Mouse (Mus musculus) brain, embryonic 14.5 days (tissue): ENCODE measurements at regions not wholly inside any gene's neighbourhood (a gene's known extent, or its start where the extent isn't known, plus 50 kb on each side); places are given as distances from the start of the nearest gene placed in this dataset.

Experiments
- DNase-seq: peaks from one replicate; pipeline ENCODE4 v3.0.0-alpha.2; 2011; ENCODE audit warnings: low read depth
- CTCF ChIP-seq: fragments of 200-500 bp; IDR thresholded peaks from 2 replicates; pipeline ENCODE4 v1.5.1; 2012; ENCODE audit warnings: inconsistent platforms, mild to moderate bottlenecking, moderate library complexity, borderline replicate concordance; ENCODE audit not compliant: insufficient read depth, insufficient read length; ENCODE audit errors: extremely low read depth
- POLR2A ChIP-seq: fragments of 200-500 bp; IDR thresholded peaks from 2 replicates; pipeline ENCODE4 v1.6.1; 2012; ENCODE audit warnings: mild to moderate bottlenecking, inconsistent platforms, borderline replicate concordance; ENCODE audit not compliant: poor library complexity, insufficient read depth, insufficient read length, severe bottlenecking; ENCODE audit errors: extremely low read depth

GRCm38 (mm10) chr1:183670542-183670941 is 252.5 kb downstream of the Hhipl2 start:
- no peak for DNase-seq
- no peak for TF ChIP-seq POLR2A
- no peak for TF ChIP-seq CTCF

GRCm38 (mm10) chr1:183671541-183671940 is 253.5 kb downstream of the Hhipl2 start:
- TF ChIP-seq POLR2A (no peak), CTCF (no peak)

GRCm38 (mm10) chr1:183672521-183672920 is 254.5 kb downstream of the Hhipl2 start:
- DNase-seq: no peak
- no peak for TF ChIP-seq CTCF
- TF ChIP-seq POLR2A: no peak

More at GRCm38 (mm10) chr1:183671541-183671940, 253.5 kb downstream of the Hhipl2 start:
- no peak for DNase-seq

GRCm38 (mm10) chr1:183677585-183677984 is 259.6 kb downstream of the Hhipl2 start:
- no peak for DNase-seq
- no peak for TF ChIP-seq POLR2A
- TF ChIP-seq CTCF: no peak

GRCm38 (mm10) chr1:183679949-183680348 is 261.9 kb downstream of the Hhipl2 start:
- TF ChIP-seq POLR2A (no peak), CTCF (no peak)
- DNase-seq: peak; percentile 84

- no peak for TF ChIP-seq POLR2A
- no peak for TF ChIP-seq CTCF
- no peak for DNase-seq
These were observed 268.0 kb downstream of the Hhipl2 start for GRCm38 (mm10) chr1:183686056-183686455.

- TF ChIP-seq POLR2A (no peak), CTCF (no peak)
- DNase-seq: no peak
These were observed 274.7 kb downstream of the Hhipl2 start for GRCm38 (mm10) chr1:183692756-183693155.

- peak; percentile 26 for DNase-seq
- TF ChIP-seq CTCF (peak; percentile 27; the same call in 1 of the 2 replicates), POLR2A (no peak)
These were observed 281.3 kb downstream of the Hhipl2 start for GRCm38 (mm10) chr1:183699284-183699683.

- TF ChIP-seq POLR2A: no peak
These were observed 284.9 kb downstream of the Hhipl2 start for GRCm38 (mm10) chr1:183702888-183703287.

GRCm38 (mm10) chr1:183712895-183713294 is 294.9 kb downstream of the Hhipl2 start:
- TF ChIP-seq POLR2A (no peak), CTCF (no peak)
- no peak for DNase-seq

More at GRCm38 (mm10) chr1:183702888-183703287, 284.9 kb downstream of the Hhipl2 start:
- DNase-seq: no peak

GRCm38 (mm10) chr1:183717060-183717459 is 296.0 kb upstream of the Dusp10 start:
- TF ChIP-seq POLR2A (no peak), CTCF (no peak)
- DNase-seq: peak; percentile 58

- DNase-seq: peak; percentile 20
- TF ChIP-seq POLR2A (no peak), CTCF (peak; percentile 12; the same call in 1 of the 2 replicates)
These were observed 264.0 kb upstream of the Dusp10 start for GRCm38 (mm10) chr1:183749126-183749525.

- TF ChIP-seq CTCF: no peak
- no peak for TF ChIP-seq POLR2A
These were observed 258.6 kb upstream of the Dusp10 start for GRCm38 (mm10) chr1:183754500-183754899.

GRCm38 (mm10) chr1:183756716-183757115 is 256.4 kb upstream of the Dusp10 start:
- TF ChIP-seq CTCF (no peak), POLR2A (no peak)
- no peak for DNase-seq

More at GRCm38 (mm10) chr1:183754500-183754899, 258.6 kb upstream of the Dusp10 start:
- DNase-seq: peak; percentile 39
